Mouse (Mus musculus) CH12.LX (cell line): ENCODE measurements around the gene Xndc1. TPM values are rescaled to one million over a fixed set of nuclear protein-coding genes. Genes with fewer than 3 reads are reported as not detected.
"Not testable (repeated sequence)": the region's sequence is repeated elsewhere in the genome, so short reads cannot be mapped to it uniquely, and the experiment has no call there.

ENCODE experiments used
- DNase-seq: peaks from one replicate; pipeline ENCODE4 v3.0.0-alpha.2; 2013; ENCODE audit errors: extremely low read depth
- H3K27ac ChIP-seq: 2 replicates; pipeline ENCODE4 v1.5.1; 2012; ENCODE audit warnings: low read depth, mild to moderate bottlenecking, control low read depth, moderate library complexity; ENCODE audit not compliant: insufficient read depth
- H3K27me3 ChIP-seq: replicated peaks from 2 replicates; pipeline ENCODE3; 2012; ENCODE audit warnings: inconsistent platforms
- H3K36me3 ChIP-seq, 2 experiments: replicated peaks in 1 of 2; 2 replicates each; pipeline versions ENCODE3 to v1.6.1; 2012; ENCODE audit warnings: inconsistent platforms in 1 of 2, low read length in 1 of 2, mild to moderate bottlenecking in 1 of 2, mixed read lengths in 1 of 2, moderate library complexity in 1 of 2; ENCODE audit not compliant: control insufficient read depth in 1 of 2, insufficient read depth in 1 of 2
- H3K4me1 ChIP-seq, 2 experiments: 2 replicates each; pipeline ENCODE4 v1.6.1; 2012; ENCODE audit warnings: inconsistent platforms in 1 of 2, moderate library complexity in 1 of 2; ENCODE audit not compliant: insufficient read depth in 2 of 2, control insufficient read depth in 1 of 2
- H3K4me2 ChIP-seq: 2 replicates; pipeline ENCODE4 v1.6.1; 2012; ENCODE audit warnings: low read depth, mild to moderate bottlenecking, control low read depth; ENCODE audit not compliant: poor library complexity, insufficient read depth, severe bottlenecking
- H3K4me3 ChIP-seq, 3 experiments: fragments of 150-350 bp in 1 of 3; sonication (generic) in 1 of 3; replicated peaks in 1 of 3; 2 replicates each; pipeline versions ENCODE3 to v1.5.1; 2011 to 2012; ENCODE audit warnings: low read depth in 2 of 3, low read length in 2 of 3, mild to moderate bottlenecking in 2 of 3, moderate library complexity in 2 of 3, control low read depth in 1 of 3, improper control_type of control experiment in 1 of 3, inconsistent platforms in 1 of 3, mixed read lengths in 1 of 3; ENCODE audit not compliant: poor library complexity in 1 of 3
- H3K79me2 ChIP-seq: replicated peaks from 2 replicates; pipeline ENCODE4 v1.6.1; 2012; ENCODE audit warnings: mild to moderate bottlenecking, moderate library complexity; ENCODE audit not compliant: control insufficient read depth, poor library complexity, insufficient read depth, severe bottlenecking; ENCODE audit errors: extremely low read depth
- H3K9ac ChIP-seq: 2 replicates; pipeline ENCODE4 v1.6.1; 2012; ENCODE audit warnings: low read depth, mild to moderate bottlenecking, control low read depth, moderate library complexity; ENCODE audit not compliant: insufficient read depth
- H3K9me3 ChIP-seq: replicated peaks from 2 replicates; pipeline ENCODE3; 2012; ENCODE audit warnings: low read length, inconsistent platforms, mixed read lengths
- CHD1 ChIP-seq: IDR thresholded peaks from 2 replicates; pipeline ENCODE4 v1.6.1; 2012; ENCODE audit warnings: low read depth, low read length, improper control_type of control experiment, inconsistent platforms
- CHD2 ChIP-seq: IDR thresholded peaks from 2 replicates; pipeline ENCODE4 v1.6.1; 2011; ENCODE audit warnings: low read length, improper control_type of control experiment
- CTCF ChIP-seq, 2 experiments: IDR thresholded peaks in 1 of 2; conservative IDR thresholded peaks in 1 of 2; 2 replicates each; pipeline ENCODE4 v1.5.1; 2011 to 2012; ENCODE audit warnings: low read depth in 2 of 2, low read length in 2 of 2, improper control_type of control experiment in 1 of 2, inconsistent platforms in 1 of 2, mild to moderate bottlenecking in 1 of 2, moderate library complexity in 1 of 2
- E2F4 ChIP-seq: IDR thresholded peaks from 2 replicates; pipeline ENCODE4 v1.6.1; 2011; ENCODE audit warnings: low read depth, low read length, improper control_type of control experiment; ENCODE audit not compliant: insufficient replicate concordance
- EP300 ChIP-seq: IDR thresholded peaks from 2 replicates; pipeline ENCODE4 v1.6.1; 2011; ENCODE audit warnings: low read length, improper control_type of control experiment
- ETS1 ChIP-seq: conservative IDR thresholded peaks from 2 replicates; pipeline ENCODE4 v1.6.1; 2012; ENCODE audit warnings: low read depth, mild to moderate bottlenecking, inconsistent platforms, low read length, improper control_type of control experiment, moderate library complexity
- IRF4 ChIP-seq: IDR thresholded peaks from 2 replicates; pipeline ENCODE4 v1.6.1; 2014; ENCODE audit warnings: low read depth, mild to moderate bottlenecking, inconsistent platforms, low read length, improper control_type of control experiment
- JUND ChIP-seq: conservative IDR thresholded peaks from 2 replicates; pipeline ENCODE4 v1.6.1; 2011; ENCODE audit warnings: low read depth, low read length, improper control_type of control experiment
- KAT2A ChIP-seq: IDR thresholded peaks from 2 replicates; pipeline ENCODE4 v1.6.1; 2012; ENCODE audit warnings: low read length, improper control_type of control experiment, inconsistent platforms; ENCODE audit not compliant: insufficient replicate concordance
- MAFK ChIP-seq: IDR thresholded peaks from 2 replicates; pipeline ENCODE4 v1.6.1; 2011; ENCODE audit warnings: low read length, improper control_type of control experiment; ENCODE audit not compliant: insufficient replicate concordance
- MAX ChIP-seq: IDR thresholded peaks from 2 replicates; pipeline ENCODE4 v1.6.1; 2011; ENCODE audit warnings: low read length, improper control_type of control experiment
- MXI1 ChIP-seq: IDR thresholded peaks from 2 replicates; pipeline ENCODE4 v1.6.1; 2011; ENCODE audit warnings: mild to moderate bottlenecking, low read depth, low read length, improper control_type of control experiment
- MYC ChIP-seq: IDR thresholded peaks from 2 replicates; pipeline ENCODE4 v1.6.1; 2011; ENCODE audit warnings: low read depth, mild to moderate bottlenecking, improper control_type of control experiment, low read length
- NRF1 ChIP-seq: IDR thresholded peaks from 2 replicates; pipeline ENCODE4 v1.6.1; 2014; ENCODE audit warnings: low read depth, mild to moderate bottlenecking, inconsistent platforms, low read length, improper control_type of control experiment, moderate library complexity
- RCOR1 ChIP-seq: conservative IDR thresholded peaks from 2 replicates; pipeline ENCODE4 v1.6.1; 2012; ENCODE audit warnings: low read depth, mild to moderate bottlenecking, inconsistent platforms, low read length, improper control_type of control experiment
- TBP ChIP-seq: conservative IDR thresholded peaks from 2 replicates; pipeline ENCODE4 v1.6.1; 2011; ENCODE audit warnings: low read depth, low read length, improper control_type of control experiment
- TCF12 ChIP-seq: IDR thresholded peaks from 2 replicates; pipeline ENCODE4 v1.6.1; 2014; ENCODE audit warnings: low read depth, mild to moderate bottlenecking, inconsistent platforms, low read length, improper control_type of control experiment
- ZMIZ1 ChIP-seq: IDR thresholded peaks from 2 replicates; pipeline ENCODE4 v1.6.1; 2012; ENCODE audit warnings: low read depth, mild to moderate bottlenecking, inconsistent platforms, low read length, improper control_type of control experiment
- dilution Hi-C: fragments of 300-500 bp; cut with MboI; formaldehyde crosslinking; loops from 2 replicates; pipeline ENCODE4 v1.14.3; 2020; ENCODE audit warnings: low sequenced_read_pairs; ENCODE audit not compliant: extremely low pct_unique_long_range_greater_than_20kb, extremely low pct_ligation_motif_present
- in situ Hi-C: fragments of 300-500 bp; cut with MboI; formaldehyde crosslinking; loops from 3 replicates; pipeline ENCODE4 v1.14.3; 2019; ENCODE audit warnings: low sequenced_read_pairs, low pct_ligation_motif_present, low pct_unique_long_range_greater_than_20kb, mixed read lengths
- polyA plus RNA-seq: library from polyadenylated mRNA; unstranded; fragments of >175 nt; gene quantifications from 2 replicates; pipeline ENCODE4 v1.2.1, GENCODE M21; 2012; ENCODE audit warnings: low read depth; ENCODE audit not compliant: insufficient read length
- total RNA-seq, 2 experiments: library from RNA; depleted of rRNA; stranded (reverse); fragments of 300-350 nt in 1 of 2; fragments of >200 nt in 1 of 2; gene quantifications; 2 replicates each; pipeline ENCODE4 v1.2.3; 2012 to 2014

Xndc1 gene
- total and polyA plus RNA-seq, 3 experiments: 15.4 to 26.7 (median 19.8) TPM

GRCm38 (mm10) chr7:102019362-102019761 is 45.9 kb upstream of the Xndc1 start:
- H3K27me3 ChIP-seq: no peaks in the 10 kb centered on the region
- H3K79me2 ChIP-seq: no peaks in the 10 kb centered on the region
- H3K4me2 ChIP-seq: no peak overlapping the region
- TF ChIP-seq EP300 (no peak), ETS1 (no peak), KAT2A (no peak), TBP (no peak), E2F4 (no peak), NRF1 (no peak), CTCF (conservative IDR thresholded peaks at IDR 0.05 in 1 of 2, IDR thresholded peaks at IDR 0.05 in 1 of 2; ENCODE audit: low read depth in 2 of 2, low read length in 2 of 2) (no peak), RCOR1 (no peak), ZMIZ1 (no peak)
- H3K36me3 ChIP-seq: peaks cover 56 to 92% of the 10 kb centered on the region in 2 experiments
- in situ Hi-C loops: no loop called here
- DNase-seq: no peak
- H3K27ac ChIP-seq: peak overlapping the region; percentile 38; the same call in 1 of the 2 replicates
- H3K9me3 ChIP-seq: no peaks in the 10 kb centered on the region
- dilution Hi-C loops: no loop called here
- H3K9ac ChIP-seq: no peak overlapping the region
- no peak overlapping the region for H3K4me3 ChIP-seq
- H3K4me1 ChIP-seq: peaks cover 6 to 25% of the 10 kb centered on the region in 2 experiments; a peak in 3 of 4 replicates

GRCm38 (mm10) chr7:102020934-102021333 is 44.4 kb upstream of the Xndc1 start:
- dilution Hi-C loops, H3K27me3 ChIP-seq, H3K4me2 ChIP-seq, H3K9me3 ChIP-seq, H3K9ac ChIP-seq, H3K27ac ChIP-seq, H3K79me2 ChIP-seq, H3K4me3 ChIP-seq, in situ Hi-C loops, DNase-seq: not testable (repeated sequence)
- H3K36me3 ChIP-seq: peaks cover 47 to 88% of the 10 kb centered on the region in 2 experiments
- peaks cover 6 to 36% of the 10 kb centered on the region in 2 experiments; a peak in 3 of 4 replicates for H3K4me1 ChIP-seq

- Histone ChIP-seq H3K36me3 (peaks cover 43 to 81% of the 10 kb centered on the region in 2 experiments), H3K9me3 (no peaks in the 10 kb centered on the region), H3K4me3 (no peak overlapping the region), H3K27me3 (no peaks in the 10 kb centered on the region), H3K4me2 (no peak overlapping the region), H3K9ac (no peak overlapping the region), H3K79me2 (no peaks in the 10 kb centered on the region), H3K4me1 (peaks cover 3 to 29% of the 10 kb centered on the region in 2 experiments; a peak in 3 of 4 replicates), H3K27ac (no peak overlapping the region)
- dilution Hi-C loops (no loop called here), in situ Hi-C loops (no loop called here)
- no peak for DNase-seq
- TF ChIP-seq CHD1 (no peak), JUND (no peak), KAT2A (no peak), IRF4 (no peak), TBP (no peak), TCF12 (no peak), CTCF (conservative IDR thresholded peaks at IDR 0.05 in 1 of 2, IDR thresholded peaks at IDR 0.05 in 1 of 2; ENCODE audit: low read depth in 2 of 2, low read length in 2 of 2) (no peak), CHD2 (no peak), E2F4 (no peak), MXI1 (no peak), MAFK (no peak), MYC (no peak), MAX (no peak), ZMIZ1 (no peak)
These were observed 41.5 kb upstream of the Xndc1 start for GRCm38 (mm10) chr7:102023821-102024220.
